Mouse (Mus musculus) effector memory CD4-positive, alpha-beta T cell, adult 7 months (primary cell): Measurements from ENCODE around the gene Rsph1. TPM values are rescaled to one million over a fixed set of nuclear protein-coding genes. Genes with fewer than 3 reads are reported as not detected.

Source experiments
- polyA plus RNA-seq: library from polyadenylated mRNA; unstranded; fragments of 100-300 nt; shearing (Covaris generic); gene quantifications from one replicate; pipeline ENCODE4 v1.2.1, GENCODE M21; 2017

The Rsph1 gene
- 0.88 TPM for polyA plus RNA-seq

DNA sequence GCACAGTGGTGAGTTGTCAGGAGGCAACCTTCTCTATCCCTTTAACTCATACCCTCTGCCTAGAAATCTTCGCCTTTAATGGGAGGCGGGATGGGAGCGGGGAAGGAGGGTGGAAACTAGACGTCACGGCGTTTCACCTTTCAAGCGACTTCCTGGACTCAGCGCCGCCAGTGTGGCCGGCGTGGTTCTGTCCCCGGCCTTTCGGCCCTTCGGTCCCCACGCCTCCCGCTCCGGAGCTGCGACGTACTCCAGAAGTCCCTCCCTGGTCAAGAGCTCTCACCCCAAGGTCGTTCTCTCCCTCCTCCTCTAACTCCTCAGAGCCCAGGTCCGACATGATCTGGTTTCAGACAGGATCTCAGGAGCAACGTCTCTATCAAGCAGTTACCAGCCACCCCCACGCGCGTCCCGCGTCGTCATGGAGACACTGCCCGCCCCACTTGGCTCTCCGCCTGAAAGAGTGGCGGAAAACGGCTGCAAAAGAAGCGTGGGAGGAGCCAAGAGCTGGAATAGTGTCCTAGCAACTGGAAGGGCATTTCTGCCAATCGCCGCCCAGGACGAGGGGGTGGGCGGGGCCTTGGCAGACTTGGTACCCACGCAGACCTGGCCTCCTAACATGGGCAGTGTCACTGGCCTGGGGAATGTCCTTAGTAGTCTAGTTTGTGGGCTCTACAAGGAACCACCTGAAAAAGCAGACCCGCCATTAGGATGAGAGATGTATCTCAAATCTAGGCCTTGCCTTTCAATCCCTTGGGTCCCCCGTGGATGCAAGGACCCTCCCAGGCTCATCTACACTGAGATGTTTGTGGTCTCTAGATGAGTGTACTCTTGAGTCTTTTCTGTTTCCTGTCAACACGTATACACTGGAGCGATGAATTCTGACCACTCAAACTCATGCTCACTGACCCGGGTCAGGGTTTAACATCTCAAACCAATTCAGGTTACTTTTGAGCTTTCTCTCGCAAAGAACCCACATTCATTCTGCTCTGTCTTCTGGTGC lies at the start of gene Rsph1:
Gene Rsph1, minus strand, starts transcription at position 462 of the 997 bp plus-strand sequence.

DNA sequence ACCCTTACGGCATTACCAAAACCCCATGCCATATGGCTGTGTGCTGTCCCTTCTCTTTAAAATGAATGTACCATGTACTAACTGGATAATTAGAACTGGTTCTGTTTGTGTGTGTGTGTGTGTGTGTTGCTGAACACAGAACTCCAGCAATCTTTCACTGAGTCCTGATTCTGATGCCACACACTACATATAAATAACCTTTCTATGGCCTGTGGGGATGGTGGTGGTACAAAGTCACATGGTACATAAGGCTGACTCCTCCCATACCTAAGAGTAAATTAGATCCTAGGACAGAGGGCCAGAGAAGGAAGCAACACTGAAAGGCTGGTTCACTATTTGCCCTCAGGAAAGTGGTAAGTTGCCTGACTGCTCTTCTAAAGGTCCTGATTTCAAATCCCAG lies 9.3 kb upstream of the Rsph1 start, which contains the start of gene Slc37a1:
Gene Slc37a1, plus strand, starts transcription at position 301 of the 400 bp plus-strand sequence.

DNA sequence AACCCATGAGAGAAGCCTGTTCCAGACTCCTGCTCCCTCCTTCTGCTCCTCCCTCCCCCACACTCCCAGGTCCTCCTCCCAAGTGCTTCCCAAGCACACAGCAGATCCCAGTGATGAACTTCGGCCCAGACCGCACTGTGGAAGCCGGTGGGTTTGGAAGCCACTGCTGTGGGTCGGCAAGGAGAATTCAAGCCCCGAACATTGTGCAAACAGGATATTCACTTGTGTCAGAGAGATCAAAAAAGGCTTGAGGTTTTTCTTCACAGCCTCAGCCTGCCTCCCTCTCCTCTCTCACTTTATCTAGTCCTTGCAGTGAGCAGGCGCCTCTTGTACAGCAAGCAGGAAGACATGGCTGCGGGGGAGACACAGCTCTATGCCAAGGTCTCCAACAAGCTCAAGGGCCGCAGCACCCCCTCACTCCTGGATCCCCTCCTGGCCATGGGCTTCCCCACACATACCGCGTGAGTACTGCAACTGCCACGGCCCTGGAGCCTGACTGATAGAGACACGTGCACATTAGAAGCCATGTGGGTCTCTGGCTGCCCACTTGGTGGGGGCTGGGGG lies 69.3 kb downstream of the Rsph1 start, which contains the start of gene Ubash3a:
Gene Ubash3a, plus strand, starts transcription at position 103 of the 564 bp plus-strand sequence.

Other genes with a start within 250 kb of the Rsph1 start
- 20.0 TPM for gene Abcg1, start 219.7 kb downstream of the Rsph1 start, polyA plus RNA-seq
- not detected for gene Tff3, start 147.7 kb downstream of the Rsph1 start, polyA plus RNA-seq
- not detected for gene Tff2, start 133.1 kb downstream of the Rsph1 start, polyA plus RNA-seq
- not detected for gene Tff1, start 112.1 kb downstream of the Rsph1 start, polyA plus RNA-seq
- gene Tmprss3, start 78.4 kb downstream of the Rsph1 start, polyA plus RNA-seq = not detected
- 207 TPM for gene Ubash3a, start 69.5 kb downstream of the Rsph1 start, polyA plus RNA-seq
- 59.2 TPM for gene Slc37a1, start 9.4 kb upstream of the Rsph1 start, polyA plus RNA-seq
- gene Pde9a, start 108.8 kb upstream of the Rsph1 start, polyA plus RNA-seq = not detected
- 27.5 TPM for gene Wdr4, start 242.6 kb upstream of the Rsph1 start, polyA plus RNA-seq
- 161 TPM for gene Ndufv3, start 242.7 kb upstream of the Rsph1 start, polyA plus RNA-seq